Mouse (Mus musculus): ENCODE results near the gene Oser1.

Gene Oser1

GRCm38 (mm10) chr2:163401221-163401620 lies 23.3 kb downstream of the Oser1 start:
- DNase-seq (ENCODE audit: low read depth): peak; percentile 82

- DNase-seq (ENCODE audit: low read depth): no peak
Measured at GRCm38 (mm10) chr2:163399222-163399621, 25.3 kb downstream of the Oser1 start.

- peak; percentile 47 for DNase-seq (ENCODE audit: low read depth)
Measured at GRCm38 (mm10) chr2:163398770-163399169, 25.7 kb downstream of the Oser1 start.

- peak; percentile 41 for DNase-seq (ENCODE audit: low read depth)
Measured at GRCm38 (mm10) chr2:163397905-163398304, 26.6 kb downstream of the Oser1 start, which contains the start of gene Jph2. Gene Jph2, minus strand, starts transcription at chr2:163397993.

- DNase-seq (ENCODE audit: low read depth): no peak
Measured at GRCm38 (mm10) chr2:163397071-163397470, 27.4 kb downstream of the Oser1 start.

GRCm38 (mm10) chr2:163394977-163395376 lies 29.5 kb downstream of the Oser1 start:
- DNase-seq (ENCODE audit: low read depth): no peak

DNA sequence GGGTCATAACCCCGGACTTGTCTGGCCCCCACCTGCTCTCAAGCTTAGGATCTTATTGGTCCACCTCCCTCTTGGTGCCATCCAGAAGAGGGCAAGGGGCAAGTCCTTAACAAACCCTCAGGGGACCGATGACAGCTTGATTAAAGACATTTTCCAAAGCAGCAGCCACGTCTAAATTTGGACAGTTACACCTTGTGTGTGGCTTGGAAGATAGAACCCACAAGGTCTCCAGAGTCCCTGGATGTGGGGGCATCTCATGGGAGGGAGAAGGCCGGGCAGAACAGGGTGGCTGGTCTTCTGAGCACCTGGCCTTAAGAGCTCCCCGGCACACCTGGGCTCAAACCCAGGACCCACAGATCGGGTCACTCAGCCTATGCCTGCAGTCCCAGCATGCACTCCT lies 30.5 kb downstream of the Oser1 start:
- DNase-seq (ENCODE audit: low read depth): no peak

GRCm38 (mm10) chr2:163393241-163393640 lies 31.3 kb downstream of the Oser1 start:
- no peak for DNase-seq (ENCODE audit: low read depth)

DNA sequence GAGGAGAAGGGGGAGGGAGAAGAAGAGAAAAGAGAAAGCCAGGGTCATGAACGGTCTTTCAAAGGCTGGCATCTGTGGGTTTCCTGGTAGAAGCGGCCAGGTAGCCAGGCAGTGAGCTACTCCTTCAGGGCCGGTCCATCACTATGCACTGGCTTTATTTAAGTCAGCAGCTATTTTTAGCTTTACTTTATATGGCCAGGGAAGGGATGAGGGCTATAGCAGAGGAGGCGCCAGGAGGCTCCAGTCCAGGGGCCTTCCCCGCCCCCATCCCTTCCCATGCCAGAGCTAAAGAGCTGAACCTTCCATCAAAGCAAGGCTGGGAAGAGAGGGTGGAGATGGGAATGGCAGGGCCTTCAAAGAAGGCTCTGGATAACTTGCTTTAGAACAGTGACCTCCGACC lies 32.1 kb downstream of the Oser1 start:
- DNase-seq (ENCODE audit: low read depth): no peak

GRCm38 (mm10) chr2:163386423-163387190 lies 37.9 kb downstream of the Oser1 start:
- DNase-seq (ENCODE audit: low read depth): no peak

DNA sequence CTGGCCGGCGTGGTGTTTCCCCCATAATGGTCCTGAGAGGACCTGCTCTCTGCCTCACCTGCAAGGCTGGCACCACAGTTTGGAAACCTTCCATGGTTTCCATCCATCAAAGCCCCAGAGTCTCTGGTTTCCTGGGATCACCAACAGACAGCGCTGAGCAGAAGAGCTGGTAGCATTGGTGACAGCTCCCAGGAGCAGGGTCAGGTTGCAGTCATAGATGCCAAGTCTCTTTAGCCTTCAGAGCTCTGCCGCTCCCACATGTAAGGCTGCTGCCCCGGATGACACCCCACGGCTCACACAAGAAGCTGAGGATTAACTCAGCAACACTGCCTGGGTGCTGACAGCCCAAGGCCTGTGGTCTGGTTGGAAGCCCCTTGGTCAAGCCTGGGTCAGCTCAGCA lies 39.4 kb downstream of the Oser1 start:
- no peak for DNase-seq (ENCODE audit: low read depth)

DNA sequence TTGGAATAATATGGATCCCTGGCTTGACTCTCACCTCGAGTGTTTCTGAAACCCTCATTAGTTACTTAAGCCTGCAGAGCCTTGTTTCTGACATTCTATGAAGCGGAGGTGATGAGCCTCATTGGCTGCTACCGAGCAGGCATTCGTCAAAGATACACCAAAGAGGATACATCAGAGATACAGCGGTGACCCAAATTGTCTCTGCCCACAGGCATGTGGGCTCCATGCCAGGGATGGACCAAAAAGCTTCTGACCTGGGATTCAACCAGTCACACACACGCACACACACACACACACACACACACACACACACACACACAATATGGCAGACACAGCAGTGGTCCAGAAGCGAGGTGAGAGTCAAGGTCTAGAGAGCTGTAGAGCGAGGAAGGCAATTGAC lies 43.3 kb downstream of the Oser1 start:
- no peak for DNase-seq (ENCODE audit: low read depth)

DNA sequence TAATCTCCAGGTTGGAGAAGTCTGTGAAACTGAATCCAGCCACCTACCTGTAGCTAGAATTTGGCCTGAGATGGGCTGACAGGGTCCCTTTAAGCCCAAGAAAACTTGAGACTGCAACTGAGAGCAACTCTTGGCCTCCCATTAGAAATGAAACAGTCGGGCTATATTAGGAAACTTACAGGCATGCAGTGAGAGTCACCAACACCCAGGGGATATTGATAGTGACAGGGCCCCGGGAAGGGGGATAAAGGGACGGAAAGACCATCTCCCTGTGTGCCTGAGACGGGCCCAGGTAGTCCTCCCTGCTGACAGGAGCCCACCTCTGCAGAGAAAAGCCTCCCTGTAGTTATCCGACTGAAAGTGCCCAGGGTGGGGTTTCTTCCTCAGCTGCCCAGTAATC lies 45.1 kb downstream of the Oser1 start:
- DNase-seq (ENCODE audit: low read depth): no peak

GRCm38 (mm10) chr2:163376082-163376481 lies 48.4 kb downstream of the Oser1 start:
- DNase-seq (ENCODE audit: low read depth): no peak

- DNase-seq (ENCODE audit: low read depth): no peak
Measured at GRCm38 (mm10) chr2:163375468-163375867, 49.0 kb downstream of the Oser1 start.

DNA sequence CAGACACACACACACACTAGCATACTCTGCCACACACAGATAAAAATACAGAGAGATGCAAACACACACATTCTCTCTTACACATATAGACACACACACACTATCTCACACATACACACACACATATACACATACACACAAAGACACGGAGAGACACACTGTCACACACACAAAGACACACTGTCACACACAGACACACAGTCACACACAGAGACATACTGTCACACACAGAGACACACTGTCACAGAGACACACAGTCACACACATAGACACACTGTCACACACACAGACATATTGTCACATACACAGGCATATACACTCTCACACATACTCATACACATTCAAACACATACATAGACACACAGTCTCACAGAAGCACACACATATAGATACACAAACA lies 51.9 kb downstream of the Oser1 start:
- DNase-seq (ENCODE audit: low read depth): no peak

DNA sequence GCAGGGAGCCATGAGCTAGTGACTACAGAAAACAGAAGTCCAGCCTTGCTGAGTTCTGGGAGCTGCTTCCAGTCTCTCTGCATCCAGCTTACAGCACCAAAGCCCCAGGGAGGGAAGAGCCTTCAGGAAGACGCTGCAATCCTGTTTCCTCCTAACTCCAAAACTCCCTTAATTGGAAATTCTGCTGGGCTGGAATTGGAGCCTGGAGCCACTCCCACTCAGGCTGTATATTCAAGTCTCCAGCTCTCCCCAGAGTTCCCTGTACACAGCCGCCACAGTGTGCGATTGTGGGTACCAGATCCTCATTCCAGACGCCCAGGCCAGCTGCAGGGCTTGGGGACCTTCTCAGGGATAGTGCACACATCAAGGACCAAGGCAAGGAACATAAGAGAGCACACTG lies 54.3 kb downstream of the Oser1 start:
- DNase-seq (ENCODE audit: low read depth): no peak

- peak; percentile 45 for DNase-seq (ENCODE audit: low read depth)
Measured at GRCm38 (mm10) chr2:163364785-163365541, 59.5 kb downstream of the Oser1 start.

DNA sequence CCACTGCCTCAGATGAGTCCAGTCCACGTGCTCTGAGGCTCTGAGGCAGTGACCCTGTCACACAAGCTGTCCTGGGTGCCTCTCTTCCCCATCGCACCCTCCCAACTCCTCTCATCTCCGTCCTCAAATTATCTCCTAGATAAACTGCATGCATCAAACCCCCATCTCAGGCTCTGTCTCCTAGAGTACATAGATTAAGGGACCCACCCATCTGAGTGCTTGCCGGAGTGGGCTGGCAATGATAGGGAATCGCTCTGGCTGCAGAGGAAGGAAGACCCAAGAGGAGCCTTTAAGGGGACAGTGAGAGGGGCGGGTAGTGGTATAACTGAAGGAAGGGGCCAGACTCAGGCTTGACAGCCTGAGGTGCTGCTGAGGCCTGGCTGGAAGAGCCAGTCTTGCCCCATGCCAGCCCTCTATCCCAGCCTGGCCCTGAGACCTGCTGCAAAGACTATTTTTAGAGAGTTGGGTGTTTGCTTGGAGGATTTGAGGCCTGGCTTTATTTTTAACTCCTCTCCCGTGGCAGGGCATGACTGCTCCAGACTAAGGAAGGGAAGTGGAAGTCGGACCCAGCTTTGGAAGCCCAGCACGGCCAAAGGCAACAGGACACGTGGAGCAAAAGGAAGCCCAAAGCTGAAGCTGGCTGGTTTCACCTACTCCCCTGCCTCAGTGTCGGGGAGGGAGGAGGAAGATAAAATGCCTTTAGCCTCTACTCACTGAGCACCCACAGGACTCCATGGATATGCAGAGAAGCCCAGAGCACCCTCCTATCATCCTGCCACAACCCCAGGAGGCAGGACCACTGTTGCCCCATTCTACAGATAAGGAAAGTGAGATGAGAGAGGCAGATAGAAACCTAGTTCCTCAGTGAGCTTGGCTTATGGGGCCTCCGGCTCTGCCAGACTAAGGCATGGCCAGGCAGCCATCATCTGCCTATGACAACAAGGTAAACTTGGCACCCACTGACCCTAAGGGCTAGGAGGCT lies 61.3 kb downstream of the Oser1 start:
- no peak for DNase-seq (ENCODE audit: low read depth)

DNA sequence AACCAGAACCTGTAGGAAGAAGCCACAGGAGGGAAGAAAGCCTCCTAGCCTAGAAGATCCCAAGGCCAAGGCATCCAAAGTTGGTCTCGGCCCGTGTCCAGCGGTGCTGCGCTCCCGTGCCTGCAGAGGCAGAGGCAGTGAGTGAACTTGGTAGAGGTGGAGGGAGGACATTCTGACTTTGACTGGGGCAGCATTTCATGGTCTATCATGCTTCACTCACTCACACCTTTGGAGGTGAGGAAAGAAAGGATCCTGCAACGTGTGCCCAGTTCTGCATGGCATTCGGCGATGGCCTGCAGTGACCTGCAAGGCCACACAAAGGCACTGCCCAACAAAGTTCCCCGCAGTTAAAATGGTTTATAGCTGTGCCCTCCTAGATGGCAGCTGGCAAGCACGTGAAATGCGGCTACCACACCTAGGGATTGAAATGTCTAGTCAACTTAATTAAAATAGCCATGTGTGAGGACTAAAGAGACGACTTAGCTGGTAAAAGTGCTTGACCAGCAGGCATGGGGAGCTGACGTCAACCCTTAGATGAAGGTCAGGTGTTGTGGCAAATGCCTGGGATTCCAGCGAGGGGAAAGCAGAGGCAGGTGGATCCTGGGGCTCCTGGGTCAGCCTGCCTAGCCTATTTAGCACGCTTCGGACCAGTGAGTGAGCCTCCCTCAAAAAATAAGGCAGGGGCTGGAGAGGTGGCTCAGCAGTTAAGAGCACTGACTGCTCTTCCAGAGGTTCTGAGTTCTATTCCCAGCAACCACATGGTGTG lies 63.5 kb downstream of the Oser1 start:
- no peak for DNase-seq (ENCODE audit: low read depth)

GRCm38 (mm10) chr2:163359253-163359652 lies 65.2 kb downstream of the Oser1 start:
- DNase-seq (ENCODE audit: low read depth): no peak
